Mouse (Mus musculus): ENCODE data around the gene Adgrl3. TPM values are rescaled to one million over a fixed set of nuclear protein-coding genes. Genes with fewer than 3 reads are reported as not detected.

Adgrl3 gene
- total and polyA plus RNA-seq, 3 experiments: 0.90 to 3.5 (median 3.4) TPM

GRCm38 (mm10) chr5:81156281-81156680 lies 136.3 kb downstream of the Adgrl3 start:
- Histone ChIP-seq H3K79me2 (replicated peaks; ENCODE audit: control insufficient read depth, insufficient read depth, low read length) (no peaks in the 10 kb centered on the region), H3K36me3 (ENCODE audit: control insufficient read depth, insufficient read depth, low read length) (no peaks in the 10 kb centered on the region), H3K27me3 (ENCODE audit: control insufficient read depth, insufficient read depth, low read length) (no peaks in the 10 kb centered on the region), H3K4me3 (no peak overlapping the region), H3K9ac (ENCODE audit: low read depth, low read length) (no peak overlapping the region), H3K27ac (no peak overlapping the region), H3K4me1 (ENCODE audit: control insufficient read depth, insufficient read depth, low read length) (no peaks in the 10 kb centered on the region)
- intact Hi-C loops (cut with DNase I): no loop called here
- no peak for DNase-seq
- WGBS: 41% methylated on average over 2 of the region's 2 CpGs
- no peak for TF ChIP-seq EP300 (IDR thresholded peaks at IDR 0.05; ENCODE audit: insufficient read depth, low read depth, low read length)
- TF ChIP-seq CTCF (IDR thresholded peaks at IDR 0.05): no peak
- no peak for TF ChIP-seq POLR2A (IDR thresholded peaks at IDR 0.05; ENCODE audit: insufficient read depth, low read depth, low read length)

DNA sequence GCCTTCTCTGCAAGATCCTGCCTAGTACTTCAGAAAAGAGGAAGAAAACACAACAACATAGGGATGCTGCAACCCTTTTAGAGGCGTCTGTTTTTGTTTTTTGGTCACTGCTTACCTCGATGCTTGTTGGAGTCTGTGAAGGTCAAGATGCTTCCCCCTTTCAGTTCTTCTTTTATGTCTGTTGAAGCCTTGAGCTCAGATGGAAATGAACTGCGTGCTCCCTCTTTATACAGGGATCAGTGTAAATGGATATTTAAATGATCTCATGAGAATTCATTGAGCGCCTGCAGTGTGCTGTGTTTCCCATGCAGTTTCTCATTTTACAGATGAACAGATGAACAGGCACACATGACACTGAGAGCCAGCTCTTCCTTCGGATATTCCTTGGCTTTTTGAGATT lies 136.9 kb downstream of the Adgrl3 start:
- no peaks in the 10 kb centered on the region for H3K4me1 ChIP-seq (ENCODE audit: control insufficient read depth, insufficient read depth, low read length)
- no peaks in the 10 kb centered on the region for H3K79me2 ChIP-seq (replicated peaks; ENCODE audit: control insufficient read depth, insufficient read depth, low read length)
- no peak overlapping the region for H3K4me3 ChIP-seq
- no peak for TF ChIP-seq EP300 (IDR thresholded peaks at IDR 0.05; ENCODE audit: insufficient read depth, low read depth, low read length)
- no peak for TF ChIP-seq CTCF (IDR thresholded peaks at IDR 0.05)
- H3K27ac ChIP-seq: no peak overlapping the region
- H3K36me3 ChIP-seq (ENCODE audit: control insufficient read depth, insufficient read depth, low read length): no peaks in the 10 kb centered on the region
- H3K9ac ChIP-seq (ENCODE audit: low read depth, low read length): no peak overlapping the region
- WGBS: 63% methylated on average over 5 of the region's 5 CpGs
- H3K27me3 ChIP-seq (ENCODE audit: control insufficient read depth, insufficient read depth, low read length): no peaks in the 10 kb centered on the region
- DNase-seq: no peak
- intact Hi-C loops (cut with DNase I): no loop called here

- 87% methylated on average over 12 of the region's 12 CpGs for WGBS
- Histone ChIP-seq H3K36me3 (ENCODE audit: control insufficient read depth, insufficient read depth, low read length) (no peaks in the 10 kb centered on the region), H3K4me3 (no peak overlapping the region), H3K9ac (ENCODE audit: low read depth, low read length) (no peak overlapping the region), H3K79me2 (replicated peaks; ENCODE audit: control insufficient read depth, insufficient read depth, low read length) (no peaks in the 10 kb centered on the region), H3K27ac (no peak overlapping the region), H3K4me1 (ENCODE audit: control insufficient read depth, insufficient read depth, low read length) (no peaks in the 10 kb centered on the region), H3K27me3 (ENCODE audit: control insufficient read depth, insufficient read depth, low read length) (no peaks in the 10 kb centered on the region)
- TF ChIP-seq EP300 (IDR thresholded peaks at IDR 0.05; ENCODE audit: insufficient read depth, low read depth, low read length) (no peak), POLR2A (IDR thresholded peaks at IDR 0.05; ENCODE audit: insufficient read depth, low read depth, low read length) (no peak), CTCF (IDR thresholded peaks at IDR 0.05) (no peak)
- intact Hi-C loops (cut with DNase I): no loop called here
- DNase-seq: no peak
These were observed 139.1 kb downstream of the Adgrl3 start for GRCm38 (mm10) chr5:81159013-81159412.

- no peaks in the 10 kb centered on the region for H3K79me2 ChIP-seq (replicated peaks; ENCODE audit: control insufficient read depth, insufficient read depth, low read length)
- no peak for DNase-seq
- H3K27ac ChIP-seq: no peak overlapping the region
- no peaks in the 10 kb centered on the region for H3K27me3 ChIP-seq (ENCODE audit: control insufficient read depth, insufficient read depth, low read length)
- no peaks in the 10 kb centered on the region for H3K36me3 ChIP-seq (ENCODE audit: control insufficient read depth, insufficient read depth, low read length)
- intact Hi-C loops (cut with DNase I): no loop called here
- no peak overlapping the region for H3K9ac ChIP-seq (ENCODE audit: low read depth, low read length)
- WGBS: 78% methylated on average over 6 of the region's 6 CpGs
- TF ChIP-seq EP300 (IDR thresholded peaks at IDR 0.05; ENCODE audit: insufficient read depth, low read depth, low read length): no peak
- TF ChIP-seq POLR2A (IDR thresholded peaks at IDR 0.05; ENCODE audit: insufficient read depth, low read depth, low read length): no peak
- no peak for TF ChIP-seq CTCF (IDR thresholded peaks at IDR 0.05)
- no peak overlapping the region for H3K4me3 ChIP-seq
- no peaks in the 10 kb centered on the region for H3K4me1 ChIP-seq (ENCODE audit: control insufficient read depth, insufficient read depth, low read length)
These were observed 140.5 kb downstream of the Adgrl3 start for GRCm38 (mm10) chr5:81160431-81160830.

DNA sequence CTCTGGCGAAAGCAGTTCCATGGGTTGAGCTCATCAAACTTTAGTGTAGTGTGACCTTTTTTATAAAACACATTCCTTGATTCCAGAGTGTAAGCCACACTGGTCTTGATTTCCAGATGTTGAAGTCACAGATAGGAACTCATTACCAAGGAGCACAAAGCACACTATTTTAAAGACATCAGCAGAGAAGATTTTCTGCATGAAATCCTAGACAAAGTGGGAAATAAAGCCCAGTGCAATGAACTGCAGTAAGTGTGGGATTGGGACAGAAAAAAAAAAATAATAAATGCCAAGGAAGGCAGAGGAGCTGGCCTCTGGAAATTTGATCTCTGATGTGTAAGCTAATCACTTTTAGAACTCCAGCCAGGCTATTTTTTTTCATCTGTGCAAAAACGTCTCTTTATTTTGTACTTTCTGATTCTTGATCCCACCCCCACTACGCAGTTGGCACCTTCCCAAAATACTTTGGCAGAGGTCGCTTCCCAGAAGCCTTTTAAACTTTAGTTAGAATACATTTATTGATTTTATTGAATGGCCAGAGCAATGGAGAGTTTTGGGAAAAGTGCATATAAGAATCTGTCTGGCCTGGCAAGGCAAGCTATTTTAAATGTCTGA lies 169.0 kb downstream of the Adgrl3 start:
- no peaks in the 10 kb centered on the region for H3K79me2 ChIP-seq (replicated peaks; ENCODE audit: control insufficient read depth, insufficient read depth, low read length)
- no peaks in the 10 kb centered on the region for H3K27me3 ChIP-seq (ENCODE audit: control insufficient read depth, insufficient read depth, low read length)
- DNase-seq: no peak
- WGBS: 39% methylated on average over 4 of the region's 4 CpGs
- no peaks in the 10 kb centered on the region for H3K36me3 ChIP-seq (ENCODE audit: control insufficient read depth, insufficient read depth, low read length)
- no peaks in the 10 kb centered on the region for H3K4me1 ChIP-seq (ENCODE audit: control insufficient read depth, insufficient read depth, low read length)
- H3K9ac ChIP-seq (ENCODE audit: low read depth, low read length): no peak overlapping the region
- H3K27ac ChIP-seq: no peak overlapping the region
- TF ChIP-seq POLR2A (IDR thresholded peaks at IDR 0.05; ENCODE audit: insufficient read depth, low read depth, low read length) (no peak), CTCF (IDR thresholded peaks at IDR 0.05) (no peak), EP300 (IDR thresholded peaks at IDR 0.05; ENCODE audit: insufficient read depth, low read depth, low read length) (no peak)
- intact Hi-C loops (cut with DNase I): no loop called here
- H3K4me3 ChIP-seq: no peak overlapping the region

DNA sequence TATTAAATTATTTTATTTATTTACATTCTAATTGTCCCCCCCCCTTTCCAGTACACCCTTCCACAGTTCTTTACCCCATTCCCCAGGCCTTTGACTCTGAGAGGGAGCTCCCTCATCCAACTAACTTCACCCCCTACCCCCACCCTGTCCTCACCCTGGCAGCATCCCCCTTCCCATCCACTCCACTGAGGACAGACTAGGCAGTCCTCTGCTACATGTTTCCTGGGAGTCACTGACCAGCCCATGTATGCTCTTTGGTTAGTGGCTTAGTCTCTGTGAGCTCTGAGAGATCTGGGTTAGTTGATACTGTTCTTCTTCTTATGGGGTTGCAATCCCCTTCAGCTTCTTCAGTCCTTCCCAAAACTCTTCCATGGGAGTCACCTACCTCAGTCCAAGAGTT lies 180.4 kb downstream of the Adgrl3 start:
- intact Hi-C loops (cut with DNase I): no loop called here
- no peak overlapping the region for H3K9ac ChIP-seq (ENCODE audit: low read depth, low read length)

More for the DNA sequence above, 180.4 kb downstream of the Adgrl3 start:
- no peaks in the 10 kb centered on the region for H3K36me3 ChIP-seq (ENCODE audit: control insufficient read depth, insufficient read depth, low read length)
- no peaks in the 10 kb centered on the region for H3K4me1 ChIP-seq (ENCODE audit: control insufficient read depth, insufficient read depth, low read length)
- no peak overlapping the region for H3K27ac ChIP-seq
- TF ChIP-seq EP300 (IDR thresholded peaks at IDR 0.05; ENCODE audit: insufficient read depth, low read depth, low read length): no peak
- no peak for TF ChIP-seq POLR2A (IDR thresholded peaks at IDR 0.05; ENCODE audit: insufficient read depth, low read depth, low read length)
- TF ChIP-seq CTCF (IDR thresholded peaks at IDR 0.05): no peak
- H3K4me3 ChIP-seq: no peak overlapping the region
- H3K27me3 ChIP-seq (ENCODE audit: control insufficient read depth, insufficient read depth, low read length): no peaks in the 10 kb centered on the region
- no peaks in the 10 kb centered on the region for H3K79me2 ChIP-seq (replicated peaks; ENCODE audit: control insufficient read depth, insufficient read depth, low read length)
- no peak for DNase-seq

All from heart, adult 2 months (tissue).